Mouse (Mus musculus) midbrain, postnatal 0 days (tissue): ENCODE results near the gene Mical2. TPM values are rescaled to one million over a fixed set of nuclear protein-coding genes. Genes with fewer than 3 reads are reported as not detected.
A peak's percentile ranks its signal among the peaks of the same experiment; 100 is the strongest.

Experiments used
- ATAC-seq: fragments of 200-750 bp; cut with Nextera tagmentation; 2 replicates; pipeline ENCODE4 v1.8.0; 2017; ENCODE audit warnings: moderate number of reproducible peaks, mild to moderate bottlenecking, moderate TSS enrichment, moderate library complexity; ENCODE audit not compliant: low FRiP score
- DNase-seq: peaks from one replicate; pipeline ENCODE4 v3.0.0-alpha.2; 2015; ENCODE audit warnings: low spot score
- H3K27ac ChIP-seq: fragments of 300-500 bp; sonication (generic); 2 replicates; pipeline ENCODE4 v1.5.1; 2014; ENCODE audit warnings: low read depth, mild to moderate bottlenecking, low read length, mixed read lengths
- H3K27me3 ChIP-seq: fragments of 300-500 bp; sonication (generic); 2 replicates; pipeline ENCODE4 v1.6.1; 2014; ENCODE audit warnings: low read length, control low read depth, mixed read lengths; ENCODE audit not compliant: insufficient read depth
- H3K36me3 ChIP-seq: fragments of 300-500 bp; sonication (generic); 2 replicates; pipeline ENCODE4 v1.6.1; 2014; ENCODE audit warnings: low read length, control low read depth, mixed read lengths; ENCODE audit not compliant: insufficient read depth
- H3K4me1 ChIP-seq: fragments of 300-500 bp; sonication (generic); 2 replicates; pipeline ENCODE4 v1.6.1; 2014; ENCODE audit warnings: mild to moderate bottlenecking, control low read depth, antibody characterized with exemption, low read length, mixed read lengths; ENCODE audit not compliant: insufficient read depth
- H3K4me2 ChIP-seq: fragments of 300-500 bp; sonication (generic); 2 replicates; pipeline ENCODE4 v1.6.1; 2014; ENCODE audit warnings: low read depth, mild to moderate bottlenecking, low read length, mixed read lengths; ENCODE audit not compliant: poor library complexity, severe bottlenecking
- H3K4me3 ChIP-seq: fragments of 300-500 bp; sonication (generic); 2 replicates; pipeline ENCODE4 v1.5.1; 2014; ENCODE audit warnings: low read depth, mild to moderate bottlenecking, low read length, moderate library complexity
- H3K9ac ChIP-seq: fragments of 300-500 bp; sonication (generic); replicated peaks from 2 replicates; pipeline ENCODE4 v1.6.1; 2014; ENCODE audit warnings: mild to moderate bottlenecking, low read length, moderate library complexity, mixed read lengths; ENCODE audit not compliant: poor library complexity, severe bottlenecking
- H3K9me3 ChIP-seq: fragments of 300-500 bp; sonication (generic); 2 replicates; pipeline ENCODE4 v1.6.1; 2016; ENCODE audit warnings: low read length, control low read depth
- CTCF ChIP-seq: IDR thresholded peaks from 2 replicates; pipeline ENCODE4 v1.5.1; 2016; ENCODE audit warnings: antibody characterized with exemption, mild to moderate bottlenecking
- WGBS: fragments of 180-500 bp; shearing (Covaris S2); extraction: QIAGEN DNeasy Blood & Tissue Kit; methylation state at CpG from one replicate; pipeline ENCODE4 v1.1.7; 2014; 5-methylcytosine and 5-hydroxymethylcytosine counted together
- polyA plus RNA-seq: library from polyadenylated mRNA; unstranded; fragments of >200 nt; fragmentation: Nextera tagmentation; extraction: Ambion mirVana; gene quantifications from 2 replicates; pipeline ENCODE4 v1.2.1, GENCODE M21; 2015
- total RNA-seq: library from RNA; depleted of rRNA; stranded (reverse); fragments of >200 nt; gene quantifications from 2 replicates; pipeline ENCODE4 v1.2.3, GENCODE M21; 2014; rRNA removed

Gene Mical2
- 11.0 and 12.5 TPM in 2 replicates for total RNA-seq
- 5.8 and 6.2 TPM in 2 replicates for polyA plus RNA-seq

- ATAC-seq: peak; percentile 95
- Histone ChIP-seq H3K27me3 (peaks cover 19% of the 10 kb centered on the region; the same call in 1 of the 2 replicates), H3K36me3 (no peaks in the 10 kb centered on the region), H3K9me3 (no peaks in the 10 kb centered on the region), H3K4me2 (peak within 1 kb of the TSS; percentile 97), H3K4me1 (no peaks in the 10 kb centered on the region; the same call in 1 of the 2 replicates), H3K4me3 (peak within 1 kb of the TSS; percentile 68), H3K9ac (peak within 1 kb of the TSS; percentile 67), H3K27ac (no peak within 1 kb of the TSS)
- WGBS: under 1% methylated on average over 44 of the region's 53 CpGs
- TF ChIP-seq CTCF: 0 out of 2 replicates have a peak, but pooled peaks have one; percentile 4
- peak; percentile 93 for DNase-seq
These were observed at the start of gene Mical2 for GRCm38 (mm10) chr7:112225615-112226262. Gene Mical2, plus strand, starts transcription at chr7:112225856.

- WGBS: 84% methylated on average over 2 of the region's 2 CpGs
- ATAC-seq (no peak), DNase-seq (no peak)
- Histone ChIP-seq H3K4me3 (no peak overlapping the region), H3K9me3 (no peaks in the 10 kb centered on the region), H3K27ac (no peak overlapping the region), H3K9ac (no peak overlapping the region), H3K27me3 (no peaks in the 10 kb centered on the region), H3K4me1 (no peaks in the 10 kb centered on the region), H3K36me3 (no peaks in the 10 kb centered on the region), H3K4me2 (no peak overlapping the region)
- no peak for TF ChIP-seq CTCF
These were observed 49.0 kb upstream of the Mical2 start for GRCm38 (mm10) chr7:112176627-112177026.

GRCm38 (mm10) chr7:112180235-112180705, 45.4 kb upstream of the Mical2 start:
- H3K36me3 ChIP-seq: no peaks in the 10 kb centered on the region
- no peaks in the 10 kb centered on the region for H3K27me3 ChIP-seq
- no peaks in the 10 kb centered on the region for H3K4me1 ChIP-seq
- H3K27ac ChIP-seq: no peak overlapping the region
- ATAC-seq: peak; percentile 64
- peak; percentile 94 for TF ChIP-seq CTCF
- 13% methylated on average over 7 of the region's 10 CpGs for WGBS
- H3K4me3 ChIP-seq: no peak overlapping the region
- peak; percentile 94 for DNase-seq
- no peaks in the 10 kb centered on the region for H3K9me3 ChIP-seq
- no peak overlapping the region for H3K9ac ChIP-seq
- H3K4me2 ChIP-seq: no peak overlapping the region

- no peak overlapping the region for H3K27ac ChIP-seq
- H3K9ac ChIP-seq: no peak overlapping the region
- ATAC-seq (peak; percentile 47; the same call in 1 of the 2 replicates), DNase-seq (peak; percentile 90)
- 41% methylated on average over 5 of the region's 5 CpGs for WGBS
- H3K4me2 ChIP-seq: no peak overlapping the region
- H3K4me1 ChIP-seq: no peaks in the 10 kb centered on the region
- no peaks in the 10 kb centered on the region for H3K27me3 ChIP-seq
- no peaks in the 10 kb centered on the region for H3K9me3 ChIP-seq
- no peaks in the 10 kb centered on the region for H3K36me3 ChIP-seq
- H3K4me3 ChIP-seq: no peak overlapping the region
- peak; percentile 100 for TF ChIP-seq CTCF
These were observed 42.3 kb upstream of the Mical2 start for GRCm38 (mm10) chr7:112183258-112183841.

GRCm38 (mm10) chr7:112184519-112185225, 41.0 kb upstream of the Mical2 start:
- 0 out of 2 replicates have a peak, but pooled peaks have one; percentile 28 for ATAC-seq

More at GRCm38 (mm10) chr7:112184519-112185225, 41.0 kb upstream of the Mical2 start:
- no peak overlapping the region for H3K9ac ChIP-seq
- H3K4me1 ChIP-seq: no peaks in the 10 kb centered on the region
- no peaks in the 10 kb centered on the region for H3K36me3 ChIP-seq
- TF ChIP-seq CTCF: no peak
- no peaks in the 10 kb centered on the region for H3K27me3 ChIP-seq
- no peak overlapping the region; the same call in 1 of the 2 replicates for H3K27ac ChIP-seq
- H3K4me2 ChIP-seq: no peak overlapping the region
- H3K4me3 ChIP-seq: no peak overlapping the region
- DNase-seq: peak; percentile 55
- WGBS: 80% methylated on average over 6 of the region's 6 CpGs
- H3K9me3 ChIP-seq: no peaks in the 10 kb centered on the region
